Mouse (Mus musculus): ENCODE measurements around the gene Fam129c.

Fam129c gene

DNA sequence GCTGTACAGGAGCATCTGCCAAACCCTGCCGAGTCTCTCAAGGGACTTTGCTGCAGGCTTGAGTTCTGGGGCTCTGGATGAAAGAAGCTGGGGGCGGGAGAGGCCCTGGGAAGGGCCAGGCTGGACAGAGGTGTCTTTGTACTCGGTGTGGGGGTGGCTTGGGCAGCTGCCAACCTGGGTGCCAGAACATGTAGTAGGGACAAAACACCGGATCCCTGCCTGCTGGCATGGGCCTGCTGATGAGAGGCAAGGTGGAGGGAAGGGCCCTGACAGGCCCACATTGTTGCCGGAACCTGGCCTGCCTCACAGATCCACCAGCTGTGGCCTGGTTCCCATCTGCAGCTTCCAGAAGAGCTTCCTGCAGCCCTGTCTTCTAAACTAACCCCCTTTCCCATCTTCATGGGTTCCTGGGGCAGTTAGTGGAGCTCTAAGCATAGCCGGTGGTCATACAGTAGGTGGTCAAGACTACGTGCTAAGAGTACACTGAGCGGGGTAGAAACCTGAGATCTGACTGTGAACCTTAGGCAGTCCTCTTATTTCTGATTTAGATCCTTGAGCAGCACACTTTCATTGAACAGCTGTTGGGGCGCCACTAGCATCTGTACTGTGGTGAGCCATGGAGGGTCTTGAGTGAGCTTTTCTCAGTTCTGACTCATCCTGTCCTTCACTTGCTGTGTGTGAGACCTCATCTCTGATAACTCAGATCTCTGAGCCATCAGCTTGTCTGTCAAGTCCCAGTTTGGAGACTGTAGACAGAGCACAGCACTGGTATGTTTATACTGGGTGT is 24.4 kb upstream of the Fam129c start:
- in situ Hi-C loops (cut with MboI, MseI), result no loop called here

DNA sequence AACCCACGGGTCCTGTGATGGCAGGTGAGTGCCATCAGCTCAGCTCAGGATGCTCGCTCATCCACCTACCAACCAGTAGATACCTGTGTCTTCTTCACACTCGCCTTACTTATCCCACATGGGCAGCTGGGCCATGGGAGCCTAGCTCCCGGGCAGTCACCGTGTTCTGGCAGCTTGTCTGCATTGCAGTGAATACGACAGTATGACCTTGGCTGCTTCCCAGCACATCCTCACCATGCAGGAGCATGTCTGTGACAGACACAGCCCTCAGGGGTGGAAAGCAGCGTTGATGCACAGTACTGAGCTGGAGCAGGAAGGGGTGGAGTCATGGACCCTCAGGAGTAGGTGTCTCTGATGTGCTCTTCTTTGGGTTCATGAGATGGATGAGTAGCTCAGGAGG is 23.0 kb upstream of the Fam129c start:
- in situ Hi-C loops (cut with MboI, MseI), result no loop called here

DNA sequence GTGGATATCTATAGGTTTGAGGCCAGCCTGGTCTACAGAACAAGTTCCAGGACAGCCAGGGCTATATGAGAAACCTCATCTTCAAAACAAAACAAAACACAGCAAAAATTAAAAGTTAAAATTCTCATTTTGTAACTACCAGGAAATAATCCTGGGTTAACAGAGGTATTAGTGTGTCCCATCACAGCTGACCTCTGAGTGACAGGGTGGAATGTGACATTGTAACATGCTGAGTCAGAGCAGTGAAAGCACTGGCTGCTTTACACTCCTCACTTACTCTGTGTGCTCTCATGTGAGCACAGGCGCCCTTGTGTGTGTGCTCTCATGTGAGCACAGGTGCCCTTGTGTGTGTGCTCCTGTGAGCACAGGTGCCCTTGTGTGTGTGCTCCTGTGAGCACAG is 22.4 kb upstream of the Fam129c start:
- in situ Hi-C loops (cut with MboI, MseI), result no loop called here

DNA sequence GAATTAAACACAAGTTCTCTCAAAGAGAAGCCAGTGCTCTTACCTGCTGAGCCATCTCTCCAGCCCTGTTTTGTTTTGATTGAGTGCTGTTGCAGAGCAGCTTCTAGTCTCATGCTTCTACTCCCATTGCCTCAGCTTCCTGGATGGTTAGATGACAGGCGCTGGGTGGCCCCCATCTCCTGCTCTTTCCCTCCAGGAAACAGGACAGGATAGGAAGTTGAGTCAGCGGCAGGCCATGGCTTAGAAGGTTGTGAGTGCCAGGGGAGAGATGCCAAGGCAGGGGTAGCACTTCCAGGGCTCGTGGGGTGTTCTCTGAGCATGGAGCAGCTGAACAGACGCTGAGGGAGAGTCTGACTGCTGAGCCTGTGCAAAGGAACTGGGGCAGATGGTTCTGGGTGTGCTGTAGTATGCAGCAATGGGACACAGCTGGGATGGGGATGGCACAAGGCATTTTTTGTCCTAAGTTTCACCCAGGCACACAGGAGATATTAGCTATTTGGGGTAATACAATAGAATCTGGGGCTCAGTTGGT is 19.5 kb upstream of the Fam129c start:
- in situ Hi-C loops (cut with MboI, MseI), result no loop called here

DNA sequence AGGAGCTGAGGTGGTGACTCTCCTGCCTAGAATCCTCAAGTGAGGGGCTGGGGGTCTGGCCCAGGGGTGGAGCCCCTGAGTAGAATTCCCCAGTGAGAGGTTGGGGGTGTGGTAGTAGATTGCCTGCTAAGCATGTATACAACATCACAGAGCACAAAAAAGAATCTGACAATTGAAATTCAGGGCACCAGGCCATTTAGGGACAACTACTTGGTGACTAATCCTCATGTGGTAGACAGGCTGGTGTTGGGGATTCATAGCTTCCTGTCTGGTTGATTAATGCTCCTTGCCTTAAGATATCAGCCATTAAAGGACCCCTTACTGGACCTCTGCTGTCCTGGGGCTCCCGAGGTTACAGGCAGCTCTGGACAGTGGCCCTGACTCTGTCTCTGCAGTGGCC is 18.4 kb upstream of the Fam129c start:
- in situ Hi-C loops (cut with MboI, MseI), result no loop called here

DNA sequence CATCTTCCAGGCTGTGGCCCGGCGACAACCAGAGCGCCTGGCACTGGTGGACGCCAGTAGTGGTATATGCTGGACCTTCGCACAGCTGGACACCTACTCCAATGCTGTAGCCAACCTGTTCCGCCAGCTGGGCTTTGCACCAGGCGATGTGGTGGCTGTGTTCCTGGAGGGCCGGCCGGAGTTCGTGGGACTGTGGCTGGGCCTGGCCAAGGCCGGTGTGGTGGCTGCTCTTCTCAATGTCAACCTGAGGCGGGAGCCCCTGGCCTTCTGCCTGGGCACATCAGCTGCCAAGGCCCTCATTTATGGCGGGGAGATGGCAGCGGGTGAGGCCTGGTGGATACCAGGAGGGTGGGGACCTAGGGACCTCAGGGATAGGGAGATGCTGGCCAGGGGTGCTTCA is 18.0 kb upstream of the Fam129c start:
- in situ Hi-C loops (cut with MboI, MseI), result no loop called here

DNA sequence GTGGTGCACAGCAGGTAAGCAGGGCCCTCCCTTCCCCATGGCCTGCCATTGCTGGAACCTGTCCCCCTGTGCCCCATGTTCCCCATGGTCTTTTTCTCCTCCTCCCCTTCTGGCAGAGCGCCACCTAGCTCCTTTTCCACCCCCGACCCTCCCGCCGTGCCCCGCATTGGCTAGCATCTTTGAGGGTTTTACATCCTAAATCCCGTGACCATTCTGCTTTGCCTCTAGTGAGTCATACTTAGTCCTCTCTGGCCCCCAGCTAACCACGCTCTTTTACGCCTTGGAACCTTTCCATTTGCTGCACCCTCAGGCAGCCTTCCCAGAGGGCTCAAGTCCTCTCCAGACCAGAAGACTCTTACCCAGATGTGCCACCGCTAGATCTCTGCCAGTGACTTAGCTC is 17.2 kb upstream of the Fam129c start:
- in situ Hi-C loops (cut with MboI, MseI), result no loop called here

DNA sequence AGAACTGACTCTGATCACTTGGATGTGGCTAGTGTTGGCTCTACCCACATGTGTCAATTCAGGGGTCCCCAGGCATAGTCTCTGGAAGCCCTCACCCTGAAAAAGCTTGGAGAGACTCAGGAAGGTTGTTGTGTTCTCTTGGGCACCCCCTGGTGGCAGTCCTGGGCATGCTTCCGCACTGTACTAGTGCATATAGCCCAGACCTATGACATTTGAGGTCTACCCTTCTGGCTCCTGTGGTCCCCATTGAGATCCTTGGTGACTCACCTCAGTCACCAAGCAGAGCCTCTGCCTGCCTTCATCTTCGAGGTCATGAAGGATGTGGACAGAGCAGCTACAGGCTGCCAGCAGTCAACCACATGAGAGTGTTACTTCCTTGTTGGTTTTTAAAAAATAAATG is 10.6 kb upstream of the Fam129c start:
- in situ Hi-C loops (cut with MboI, MseI), result no loop called here

DNA sequence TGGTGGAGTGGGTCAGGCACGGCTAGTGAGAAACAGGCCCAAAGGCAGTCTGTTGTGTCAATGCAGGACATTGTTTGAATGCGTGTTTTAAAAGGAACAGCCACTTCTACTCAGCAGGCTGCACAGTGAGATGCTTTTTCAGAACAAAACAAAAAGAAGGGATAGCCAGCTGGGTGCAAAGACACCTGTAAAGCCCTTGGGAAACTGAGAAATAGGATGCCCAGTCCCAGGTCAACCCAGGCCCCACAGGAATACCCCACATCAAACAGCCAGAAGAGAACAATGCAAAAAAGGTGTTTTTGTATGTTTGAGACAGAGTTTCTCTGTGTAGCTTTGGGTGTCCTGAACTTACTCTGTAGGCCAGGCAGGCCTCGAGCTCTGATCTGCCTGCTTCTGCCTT is 8.7 kb upstream of the Fam129c start:
- in situ Hi-C loops (cut with MboI, MseI), result no loop called here

DNA sequence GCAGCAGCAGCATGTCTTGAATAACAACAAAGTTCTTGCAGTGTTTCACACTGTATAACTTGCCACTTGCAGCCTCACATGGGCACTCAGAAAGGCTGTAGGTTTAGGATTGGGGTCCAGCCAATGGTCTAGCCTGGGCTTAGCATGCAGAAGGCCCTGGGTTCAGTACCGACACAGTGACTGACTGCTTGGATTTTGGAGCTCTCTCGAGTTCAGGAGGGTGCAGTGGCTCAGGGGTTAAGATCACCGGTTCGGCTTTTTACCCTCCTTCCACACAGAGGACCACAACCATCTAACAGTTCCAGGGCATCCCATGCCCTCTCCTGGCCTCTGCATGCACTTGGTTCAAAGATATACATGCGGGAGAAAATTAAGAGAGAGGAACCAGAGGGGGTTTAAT is 6.4 kb upstream of the Fam129c start:
- in situ Hi-C loops (cut with MboI, MseI), result no loop called here

DNA sequence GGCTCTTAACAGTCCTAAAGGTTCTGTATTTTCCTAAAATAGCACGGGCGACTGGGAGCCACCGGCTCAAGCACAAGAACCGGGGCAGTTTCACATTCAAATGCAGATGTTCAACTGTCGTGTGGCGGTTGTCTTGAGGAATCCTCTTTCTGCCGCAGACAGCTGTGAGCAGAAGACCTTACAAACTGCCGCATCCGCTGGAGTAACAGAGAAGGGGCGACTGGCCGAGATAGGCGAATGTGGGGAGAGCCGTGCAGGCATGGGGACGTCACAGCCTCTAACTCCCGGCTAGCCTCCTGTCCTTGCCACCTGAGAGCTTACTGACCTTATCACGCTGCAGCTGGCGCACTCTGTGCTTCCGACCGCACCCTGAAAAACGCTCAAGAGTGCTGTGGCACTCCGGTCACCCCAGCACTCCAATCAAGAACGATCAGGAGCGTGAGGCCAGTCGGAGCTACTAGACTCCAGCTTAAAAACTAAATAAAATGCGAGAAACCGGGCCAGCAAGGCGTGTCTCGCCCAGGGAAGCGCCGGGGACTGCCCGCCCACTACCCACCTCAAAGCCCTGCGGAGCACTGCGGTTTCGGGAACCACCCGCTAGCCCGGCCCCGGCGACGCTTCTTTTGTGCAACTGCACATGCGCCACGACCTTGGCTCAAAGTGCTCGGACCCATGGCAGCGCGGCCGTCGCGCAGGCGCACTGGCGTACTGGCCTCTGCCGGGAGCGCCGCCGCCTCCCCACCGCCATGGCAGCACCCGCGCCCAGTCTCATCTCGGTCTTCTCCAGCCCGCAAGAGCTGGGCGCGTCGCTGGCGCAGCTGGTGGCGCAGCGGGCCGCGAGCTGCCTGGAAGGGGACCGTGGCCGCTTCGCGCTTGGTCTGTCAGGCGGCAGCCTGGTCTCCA is 5.7 kb upstream of the Fam129c start, which contains the start of gene Pgls:
TSS of gene Pgls (plus strand) at position 706 of the 903 bp plus-strand sequence.
- in situ Hi-C loops (cut with MboI, MseI), result no loop called here

DNA sequence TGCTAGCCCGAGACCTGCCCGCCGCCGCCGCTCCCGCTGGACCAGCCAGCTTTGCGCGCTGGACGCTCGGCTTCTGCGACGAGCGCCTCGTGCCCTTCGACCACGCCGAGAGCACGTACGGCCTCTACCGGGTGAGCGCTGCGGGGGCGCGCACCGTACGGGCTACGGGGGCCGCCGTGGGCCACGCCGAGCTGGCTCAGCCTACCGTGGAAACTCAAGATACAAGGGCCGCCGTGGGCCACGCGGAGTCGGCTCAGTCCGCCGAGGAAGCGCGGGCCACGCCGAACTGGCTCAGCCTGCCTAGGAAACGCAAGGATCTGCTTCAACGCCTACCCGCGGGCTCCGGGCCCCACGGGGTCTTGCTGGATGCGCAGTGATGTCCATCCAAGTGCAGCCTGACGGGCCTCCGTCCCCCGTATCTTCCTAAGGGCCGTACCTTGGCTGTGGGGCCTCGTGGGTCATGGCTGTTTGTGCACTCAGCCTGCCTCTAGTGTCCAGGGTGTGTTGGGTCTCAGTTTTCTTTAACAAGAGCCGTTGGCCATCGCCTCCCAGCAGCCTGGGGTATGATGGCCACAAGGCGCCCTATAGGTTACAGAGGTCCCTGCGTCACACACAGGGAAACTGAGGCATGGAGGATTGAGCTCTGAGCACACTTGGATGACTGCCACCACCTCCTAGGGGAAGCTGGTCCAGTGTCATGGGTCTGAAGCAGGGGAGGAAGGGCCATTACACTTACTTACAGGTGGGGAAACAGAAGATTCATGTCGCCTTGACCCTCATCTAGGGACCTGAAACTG is 4.9 kb upstream of the Fam129c start:
- in situ Hi-C loops (cut with MboI, MseI), result no loop called here

DNA sequence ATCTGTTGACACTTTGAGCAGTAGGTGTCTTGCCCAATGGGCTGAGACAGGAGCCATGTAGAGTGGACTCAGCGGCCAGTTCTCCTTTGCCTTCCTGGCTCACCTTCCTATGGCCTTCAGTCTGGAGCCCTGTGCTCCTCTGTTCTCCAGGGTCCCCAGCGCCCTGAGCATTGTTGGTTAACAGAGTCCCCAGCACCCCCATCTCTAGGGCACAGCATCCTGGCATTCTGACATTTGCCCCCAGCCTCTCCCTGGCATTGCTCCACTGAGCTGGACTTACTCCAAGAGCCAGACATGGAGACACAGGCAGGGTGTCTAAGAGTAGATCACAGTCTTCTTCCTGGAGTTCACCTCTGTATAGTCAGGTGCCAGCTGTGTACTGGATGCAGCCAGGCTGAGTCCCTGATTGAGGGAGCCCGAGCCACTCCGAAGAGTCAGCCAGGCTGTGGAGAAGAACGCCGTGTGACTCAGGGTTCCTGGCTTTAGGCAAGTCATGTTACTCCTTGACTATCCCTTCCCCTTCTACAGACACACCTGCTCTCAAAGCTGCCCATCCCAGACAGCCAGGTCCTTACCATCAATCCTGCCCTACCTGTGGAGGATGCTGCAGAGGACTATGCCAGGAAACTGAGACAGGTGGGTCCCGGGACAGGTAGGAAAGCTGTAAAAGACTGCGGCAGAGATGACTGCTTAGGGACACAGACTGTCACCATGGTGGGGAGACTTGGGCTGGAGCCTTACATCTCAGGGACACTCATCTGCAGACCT is 3.7 kb upstream of the Fam129c start:
- in situ Hi-C loops (cut with MboI, MseI), result no loop called here

DNA sequence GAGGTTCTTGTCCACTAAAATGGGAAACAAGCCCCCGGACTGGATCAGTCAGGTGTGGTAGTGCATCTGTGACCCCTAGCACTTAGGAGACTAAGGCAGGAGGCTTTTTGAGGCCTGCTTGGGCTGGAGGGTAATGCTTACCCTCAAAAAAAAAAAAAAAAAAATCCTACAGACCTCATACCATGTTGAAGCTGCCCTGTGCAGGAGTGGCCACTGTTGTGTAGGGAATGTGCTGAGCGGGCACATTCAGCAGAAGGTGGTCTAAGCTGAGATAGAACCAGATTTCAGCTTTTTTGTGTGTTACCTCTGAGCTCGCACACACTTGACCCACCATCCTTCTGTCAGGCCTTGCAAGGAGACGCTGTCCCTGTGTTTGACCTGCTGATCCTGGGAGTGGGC is 3.1 kb upstream of the Fam129c start:
- in situ Hi-C loops (cut with MboI, MseI), result no loop called here

DNA sequence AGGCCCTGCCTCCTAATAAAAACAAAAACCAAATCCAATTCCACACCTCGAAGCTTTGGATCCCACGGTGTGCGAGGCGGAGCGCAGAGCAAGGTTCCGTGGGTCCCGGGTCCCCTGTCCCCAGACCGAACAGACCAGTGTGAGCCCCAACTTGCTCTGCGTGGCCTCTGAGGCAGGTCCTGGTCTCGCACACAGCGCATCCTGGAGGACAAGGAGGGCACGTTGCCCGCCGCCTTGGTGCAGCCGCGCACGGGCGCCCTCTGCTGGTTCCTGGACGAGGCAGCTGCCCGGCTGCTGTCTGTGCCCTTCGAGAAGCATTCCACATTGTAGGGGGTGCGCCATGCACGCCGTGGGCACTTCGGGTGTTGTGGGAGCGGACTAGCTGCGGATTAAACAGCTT is 1.6 kb upstream of the Fam129c start:
- in situ Hi-C loops (cut with MboI, MseI), result no loop called here

DNA sequence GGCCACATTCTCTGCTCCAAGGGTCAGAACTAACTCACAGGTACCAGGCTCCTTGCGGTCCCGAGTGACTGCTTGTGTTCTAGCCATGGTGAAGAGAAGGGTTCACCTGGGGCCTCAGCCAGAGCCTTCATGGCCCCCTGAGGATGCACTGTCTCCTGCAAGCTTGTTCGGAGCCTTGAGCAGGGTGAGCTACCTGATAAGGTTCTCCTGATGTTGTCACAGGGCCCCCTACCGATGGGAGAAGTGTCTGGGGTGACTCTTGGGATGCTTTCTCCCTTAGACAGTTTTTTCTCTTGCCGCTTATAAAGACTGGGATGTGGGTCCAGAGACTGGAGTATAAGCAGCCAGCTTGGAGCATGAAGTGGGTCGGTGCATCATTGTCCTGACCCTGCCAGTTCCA is 1.1 kb upstream of the Fam129c start:
- in situ Hi-C loops (cut with MboI, MseI), result no loop called here

DNA sequence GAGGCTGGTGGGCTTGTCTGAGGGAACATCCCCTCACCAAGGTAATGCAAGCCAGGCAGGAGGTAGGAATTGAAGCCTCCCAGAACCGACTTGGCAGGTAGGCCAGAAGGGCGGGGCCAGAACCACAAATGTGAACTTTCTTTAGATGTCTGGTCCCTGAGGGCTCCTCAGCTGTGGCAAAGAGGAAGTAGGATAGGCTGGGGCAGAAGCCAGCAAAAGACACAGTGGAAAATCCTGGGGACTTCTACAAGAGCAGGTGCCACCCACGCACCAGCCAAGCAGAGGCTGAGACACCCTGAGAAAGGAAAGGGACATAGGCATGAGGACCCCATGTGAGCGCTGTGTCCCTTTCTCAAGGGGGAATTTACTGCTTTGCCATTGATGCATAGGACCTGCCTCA is 650 bp upstream of the Fam129c start:
- in situ Hi-C loops (cut with MboI, MseI), result no loop called here

DNA sequence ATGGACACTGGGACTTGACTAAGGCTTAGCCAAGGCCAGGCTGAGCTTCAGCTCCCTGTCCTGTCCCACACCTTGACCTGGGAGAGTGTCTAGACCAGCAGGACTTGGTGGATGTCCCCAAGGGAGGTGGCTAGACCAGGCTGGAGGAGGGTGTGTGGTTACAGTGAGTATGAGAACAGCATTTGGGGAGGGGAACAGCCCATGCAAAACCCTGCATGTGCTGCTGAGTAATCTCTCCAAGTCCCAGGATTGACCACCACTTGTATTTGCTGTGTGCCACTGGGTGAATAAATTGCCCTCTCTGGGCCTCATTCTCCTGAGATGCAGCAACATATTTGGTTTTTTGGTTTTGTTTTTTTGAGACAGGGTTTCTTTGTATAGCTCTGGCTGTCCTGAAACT is 927 bp downstream of the Fam129c start:
- in situ Hi-C loops (cut with MboI, MseI), result no loop called here

DNA sequence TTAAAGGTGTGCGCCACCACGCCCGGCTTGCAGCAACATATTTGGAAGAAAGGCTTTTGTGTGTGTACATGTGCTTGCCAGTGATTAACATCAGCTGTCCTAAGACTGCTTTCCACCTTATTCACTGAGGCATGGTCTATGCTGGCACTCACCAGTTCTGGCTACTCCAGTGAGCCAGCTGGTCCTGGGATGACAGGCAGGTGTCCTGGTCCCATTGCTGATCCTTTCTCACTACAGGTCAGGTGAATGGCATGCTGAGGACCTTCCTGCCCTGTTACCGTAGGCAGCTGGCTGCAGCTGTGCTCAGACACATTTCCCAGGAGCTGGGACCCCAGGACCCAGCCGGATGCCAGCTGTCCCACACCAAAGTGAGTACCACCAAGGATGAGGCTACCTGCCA is 1.4 kb downstream of the Fam129c start:
- in situ Hi-C loops (cut with MboI, MseI), result no loop called here

DNA sequence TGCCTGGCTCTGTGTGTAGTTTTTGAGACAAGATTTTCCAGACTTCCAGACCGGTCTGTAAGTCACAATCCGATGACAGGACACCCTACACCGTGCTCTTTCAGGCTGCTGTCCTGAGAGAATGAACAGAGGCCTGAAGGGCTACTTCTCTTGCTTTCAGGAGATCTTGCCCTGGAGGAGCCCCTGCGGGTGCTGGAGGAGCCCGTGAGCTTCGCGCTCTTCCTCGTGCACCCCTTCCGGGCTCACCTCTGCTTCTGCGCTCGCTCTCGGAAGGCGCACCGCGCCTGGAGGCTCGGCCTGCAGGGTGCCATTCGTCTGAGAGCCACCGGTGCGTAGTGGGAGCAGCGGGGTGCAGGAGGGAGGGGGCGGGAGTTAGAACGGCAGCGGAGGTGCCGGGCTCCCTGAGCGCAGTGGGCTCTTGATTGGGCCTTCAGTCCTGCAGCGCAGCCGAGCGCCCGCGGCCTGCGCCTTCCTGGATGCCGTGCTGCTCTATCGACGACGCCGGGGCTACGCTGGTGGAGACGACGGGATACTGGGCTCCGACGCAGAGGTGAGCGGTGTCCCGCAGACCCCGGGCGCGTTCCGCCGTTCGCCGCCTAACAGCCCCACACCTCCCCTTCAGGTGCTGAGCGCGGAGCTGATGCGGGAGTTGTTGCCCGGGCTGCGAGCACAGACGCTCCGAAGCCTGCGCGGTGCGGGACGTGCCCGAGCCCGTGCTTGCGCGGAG is 4.7 kb downstream of the Fam129c start:
- in situ Hi-C loops (cut with MboI, MseI), result no loop called here

All from regulatory T cell (primary cell).